Mouse (Mus musculus) myocyte (in vitro differentiated cells): ENCODE measurements around the gene Add1. TPM values are rescaled to one million over a fixed set of nuclear protein-coding genes. Genes with fewer than 3 reads are reported as not detected.

Experiments
- H3K27me3 ChIP-seq: one replicate; pipeline ENCODE4 v1.6.1; 2011; ENCODE audit not compliant: control insufficient read depth, insufficient read depth, insufficient read length
- H3K36me3 ChIP-seq: one replicate; pipeline ENCODE4 v1.6.1; 2011; ENCODE audit not compliant: control insufficient read depth, insufficient read depth
- H3K4me2 ChIP-seq: one replicate; pipeline ENCODE4 v1.6.1; 2011; ENCODE audit warnings: low read depth, control low read depth
- H3K4me3 ChIP-seq: one replicate; pipeline ENCODE4 v1.5.1; 2011; ENCODE audit warnings: mild to moderate bottlenecking, control low read depth, moderate library complexity
- H3K79me2 ChIP-seq: one replicate; pipeline ENCODE4 v1.6.1; 2011; ENCODE audit not compliant: control insufficient read depth, insufficient read depth
- H3ac ChIP-seq: one replicate; pipeline ENCODE4 v1.6.1; 2011; ENCODE audit not compliant: control insufficient read depth, insufficient read length
- CEBPB ChIP-seq: IDR thresholded peaks from 2 replicates; pipeline ENCODE4 v1.6.1; 2011; ENCODE audit warnings: mild to moderate bottlenecking, moderate library complexity; ENCODE audit not compliant: poor library complexity, insufficient read depth, severe bottlenecking
- E2F4 ChIP-seq: IDR thresholded peaks from one replicate; pipeline ENCODE4 v1.6.1; 2011; ENCODE audit warnings: mild to moderate bottlenecking, control low read depth, moderate library complexity; ENCODE audit not compliant: insufficient read depth
- MAX ChIP-seq: IDR thresholded peaks from one replicate; pipeline ENCODE4 v1.6.1; 2011; ENCODE audit warnings: low read depth, mild to moderate bottlenecking, control low read depth
- MYOD1 ChIP-seq, 3 experiments: IDR thresholded peaks; one replicate each; pipeline ENCODE4 v1.6.1; 2011; ENCODE audit warnings: control low read depth in 2 of 3, low read depth in 2 of 3, mild to moderate bottlenecking in 2 of 3, moderate library complexity in 1 of 3; ENCODE audit not compliant: insufficient read length in 2 of 3, control insufficient read depth in 1 of 3
- MYOG ChIP-seq, 3 experiments: IDR thresholded peaks; one replicate each; pipeline ENCODE4 v1.6.1; 2011; ENCODE audit warnings: control low read depth in 2 of 3, low read depth in 2 of 3, mild to moderate bottlenecking in 2 of 3; ENCODE audit not compliant: insufficient read length in 2 of 3, control insufficient read depth in 1 of 3, insufficient read depth in 1 of 3
- POLR2A ChIP-seq: IDR thresholded peaks from one replicate; pipeline ENCODE4 v1.6.1; 2011; ENCODE audit warnings: low read depth, mild to moderate bottlenecking, control low read depth, moderate library complexity; ENCODE audit not compliant: insufficient read length
- POLR2AphosphoS2 ChIP-seq: IDR thresholded peaks from one replicate; pipeline ENCODE4 v1.6.1; 2011; ENCODE audit warnings: low read depth, control low read depth; ENCODE audit not compliant: insufficient read length
- REST ChIP-seq: IDR thresholded peaks from one replicate; pipeline ENCODE4 v1.6.1; 2011; ENCODE audit warnings: mild to moderate bottlenecking, control low read depth, moderate library complexity; ENCODE audit not compliant: insufficient read depth, insufficient read length
- SRF ChIP-seq: IDR thresholded peaks from one replicate; pipeline ENCODE4 v1.6.1; 2011; ENCODE audit warnings: low read depth; ENCODE audit not compliant: control insufficient read depth, insufficient read length
- TCF12 ChIP-seq: IDR thresholded peaks from one replicate; pipeline ENCODE4 v1.6.1; 2011; ENCODE audit warnings: mild to moderate bottlenecking, control low read depth; ENCODE audit not compliant: poor library complexity, insufficient read depth, severe bottlenecking
- TCF3 ChIP-seq: IDR thresholded peaks from one replicate; pipeline ENCODE4 v1.6.1; 2011; ENCODE audit warnings: low read depth, control low read depth; ENCODE audit not compliant: insufficient read length
- USF1 ChIP-seq: IDR thresholded peaks from one replicate; pipeline ENCODE4 v1.6.1; 2011; ENCODE audit warnings: low read depth, mild to moderate bottlenecking, control low read depth, moderate library complexity
- polyA plus RNA-seq: library from polyadenylated mRNA; unstranded; fragments of >200 nt; fragmentation: generic; extraction: Trizol; gene quantifications from one replicate; pipeline ENCODE4 v1.2.1, GENCODE M21; 2012; ENCODE audit warnings: missing spikeins

The Add1 gene
- 160 TPM for polyA plus RNA-seq

DNA sequence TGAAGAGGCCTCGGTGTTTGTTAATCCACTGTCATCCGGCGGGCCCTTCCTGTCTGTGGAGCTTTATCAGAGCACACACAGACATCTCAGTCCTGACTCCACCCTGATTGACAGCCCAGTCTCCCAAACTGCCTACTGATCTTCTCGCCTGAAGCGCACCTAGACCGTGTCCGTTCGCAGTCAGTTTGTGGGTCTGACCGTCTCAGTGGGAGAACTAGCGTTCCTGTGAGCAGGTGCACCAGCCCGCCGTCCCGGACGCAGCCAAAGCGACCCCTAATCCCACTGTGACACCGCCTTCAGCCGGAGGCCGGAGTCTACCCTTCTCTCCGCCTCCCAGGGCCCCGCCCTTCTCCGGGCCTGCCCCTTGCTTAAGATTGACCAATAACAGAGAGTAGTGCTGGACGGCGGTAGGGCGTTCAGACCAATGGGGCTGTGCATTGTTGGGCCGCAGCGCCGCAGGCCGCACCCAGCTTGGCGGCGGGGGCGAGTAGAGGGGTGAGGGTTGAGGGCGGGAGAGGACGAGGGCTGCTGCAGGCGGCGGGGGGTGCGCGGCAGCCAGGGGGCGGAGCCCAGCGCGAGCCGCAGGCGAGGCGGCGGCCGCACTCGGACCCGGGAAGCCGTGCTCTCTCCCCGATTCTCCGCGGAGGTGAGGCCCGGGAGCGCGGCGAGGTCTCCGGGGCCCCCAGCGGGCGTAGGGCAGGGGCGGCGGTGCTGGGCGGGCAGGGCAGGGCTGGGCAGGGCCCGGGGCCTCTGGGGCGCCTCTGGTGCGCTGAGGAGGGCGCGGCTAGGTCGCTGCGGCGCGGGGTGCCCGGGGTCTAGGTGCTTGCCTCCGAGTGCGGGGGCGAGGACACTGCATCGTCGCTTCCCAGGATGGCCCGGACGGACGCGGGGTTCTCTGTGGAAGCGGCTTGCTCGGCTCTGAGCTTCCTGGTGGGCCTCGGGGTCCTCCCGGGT, at the start of gene Add1:
Gene Add1 (plus strand): TSS at position 397 of the 954 bp plus-strand sequence.
- Histone ChIP-seq H3ac (peak within 1 kb of the TSS; percentile 100), H3K36me3 (no peaks in the 10 kb centered on the region), H3K4me3 (peak within 1 kb of the TSS; percentile 73), H3K27me3 (no peaks in the 10 kb centered on the region), H3K79me2 (peaks cover 44% of the 10 kb centered on the region), H3K4me2 (peak within 1 kb of the TSS; percentile 93)
- TF ChIP-seq USF1 (no peak), TCF3 (no peak), POLR2A (peak; percentile 87), MYOG (IDR thresholded peaks at IDR 0.05; ENCODE audit: control insufficient read depth in 1 of 3, insufficient read depth in 1 of 3, insufficient read length in 2 of 3, low read depth in 2 of 3) (peak in 2 of 3 experiments; percentile 20 to 30), E2F4 (peak; percentile 12), CEBPB (no peak), REST (no peak), POLR2AphosphoS2 (peak; percentile 93), MYOD1 (IDR thresholded peaks at IDR 0.05; ENCODE audit: control insufficient read depth in 1 of 3, insufficient read length in 2 of 3, low read depth in 2 of 3) (peak in 2 of 3 experiments; percentile 30 to 57)

DNA sequence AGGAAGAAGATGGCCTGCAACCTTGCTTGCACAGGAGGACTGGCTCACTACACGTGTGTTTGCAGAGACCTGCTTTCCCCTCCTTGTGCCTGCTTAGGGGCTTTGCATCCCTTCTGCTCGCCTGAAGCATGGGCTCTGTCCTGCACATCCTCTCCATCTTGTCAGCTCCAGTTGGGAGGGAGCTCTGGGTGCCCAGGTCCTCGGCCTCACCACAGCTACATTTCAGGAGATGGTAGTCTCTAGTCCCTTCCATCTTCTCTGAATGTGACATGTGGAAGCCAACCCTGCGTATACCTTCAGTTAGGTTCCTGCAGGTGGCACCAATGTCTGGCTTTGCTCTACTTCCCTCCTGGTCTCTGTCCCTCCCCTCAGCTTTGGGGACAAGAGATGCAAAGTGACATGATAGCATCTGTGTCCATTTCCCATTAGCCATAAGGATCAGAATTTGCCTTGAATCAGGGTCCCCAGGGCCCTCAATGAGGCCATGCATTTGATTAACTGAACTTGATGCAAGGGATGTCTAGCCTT, 49.4 kb upstream of the Add1 start:
- Histone ChIP-seq H3K79me2 (peaks cover 28% of the 10 kb centered on the region), H3K36me3 (no peaks in the 10 kb centered on the region), H3K4me3 (no peak overlapping the region), H3K27me3 (no peaks in the 10 kb centered on the region), H3ac (no peak overlapping the region), H3K4me2 (no peak overlapping the region)
- TF ChIP-seq MAX (no peak), SRF (no peak), TCF12 (no peak), MYOD1 (IDR thresholded peaks at IDR 0.05; ENCODE audit: control insufficient read depth in 1 of 3, insufficient read length in 2 of 3, low read depth in 2 of 3) (no peak), POLR2A (no peak), MYOG (IDR thresholded peaks at IDR 0.05; ENCODE audit: control insufficient read depth in 1 of 3, insufficient read depth in 1 of 3, insufficient read length in 2 of 3, low read depth in 2 of 3) (no peak), POLR2AphosphoS2 (no peak), TCF3 (no peak), USF1 (no peak), REST (no peak)

DNA sequence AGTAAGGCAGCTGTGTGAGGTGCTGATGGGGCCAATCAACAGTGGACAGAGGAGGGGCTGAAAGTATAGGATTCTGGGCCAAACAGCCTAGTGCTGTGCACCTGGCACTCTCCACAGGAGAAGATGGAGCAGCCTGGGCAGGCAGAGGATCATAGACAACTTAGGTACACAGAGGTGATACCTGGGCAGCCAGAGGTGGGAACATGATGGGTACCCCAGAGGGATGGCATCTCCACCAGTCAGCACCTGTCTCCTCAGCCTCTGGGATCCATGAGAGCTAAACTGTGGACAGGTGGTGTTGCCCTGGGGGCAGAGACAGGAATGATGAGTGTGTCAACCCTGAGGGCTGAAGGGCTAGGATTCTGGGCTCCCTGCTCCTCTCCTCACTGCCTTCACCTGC, 49.0 kb upstream of the Add1 start:
- Histone ChIP-seq H3K4me2 (no peak overlapping the region), H3K4me3 (no peak overlapping the region), H3K79me2 (peaks cover 28% of the 10 kb centered on the region), H3K27me3 (no peaks in the 10 kb centered on the region), H3K36me3 (no peaks in the 10 kb centered on the region), H3ac (no peak overlapping the region)
- TF ChIP-seq USF1 (no peak), E2F4 (no peak), MYOD1 (IDR thresholded peaks at IDR 0.05; ENCODE audit: control insufficient read depth in 1 of 3, insufficient read length in 2 of 3, low read depth in 2 of 3) (no peak), MYOG (IDR thresholded peaks at IDR 0.05; ENCODE audit: control insufficient read depth in 1 of 3, insufficient read depth in 1 of 3, insufficient read length in 2 of 3, low read depth in 2 of 3) (no peak), CEBPB (no peak), MAX (no peak), REST (no peak), TCF3 (no peak), POLR2AphosphoS2 (no peak), SRF (no peak), POLR2A (no peak), TCF12 (no peak)

DNA sequence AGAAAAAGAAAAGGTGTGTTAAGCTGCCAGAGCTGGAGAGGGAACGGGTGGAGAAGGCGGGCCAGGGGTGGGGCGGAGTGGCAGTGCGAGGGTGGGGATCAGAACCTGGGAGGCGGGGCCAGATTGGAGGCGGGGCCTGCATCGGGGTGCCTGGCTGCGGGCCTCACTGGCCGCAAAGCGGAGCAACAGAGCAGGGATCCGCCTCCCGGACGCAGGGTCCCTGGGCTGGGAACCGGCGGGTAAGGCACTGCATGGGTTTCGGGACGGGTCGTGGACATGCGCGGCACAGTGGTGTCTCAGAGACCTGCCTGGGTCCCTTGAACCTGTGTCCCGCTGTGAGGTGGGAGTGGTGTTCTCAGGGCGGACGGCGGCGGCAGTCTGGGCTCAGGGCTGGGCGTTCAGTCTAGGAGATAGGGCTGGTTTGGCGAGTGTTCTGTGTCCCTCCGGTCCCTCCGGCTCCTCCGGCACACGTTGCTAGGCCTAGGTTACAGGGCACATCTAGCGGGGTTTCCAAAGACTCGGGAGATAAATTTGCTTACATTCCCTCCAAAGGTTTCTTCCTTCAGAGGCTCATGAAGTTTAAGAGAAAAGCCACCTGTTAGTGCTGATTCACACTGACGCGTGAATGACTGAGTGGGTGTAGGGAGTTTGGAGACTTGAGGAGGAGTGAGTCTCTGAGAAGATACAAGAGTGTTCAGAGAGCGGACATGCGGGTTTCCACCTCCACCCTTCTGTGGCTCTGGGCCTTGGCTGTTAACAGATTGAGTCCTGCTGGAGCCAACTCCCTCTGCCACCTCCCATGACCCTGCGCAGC, 47.6 kb upstream of the Add1 start, which contains the start of gene Sh3bp2:
Gene Sh3bp2 (plus strand): TSS at position 176 of the 814 bp plus-strand sequence.
- peaks cover 28% of the 10 kb centered on the region for H3K79me2 ChIP-seq
- TF ChIP-seq REST: no peak
- TF ChIP-seq MAX: no peak
- TF ChIP-seq CEBPB: no peak
- TF ChIP-seq MYOG (IDR thresholded peaks at IDR 0.05; ENCODE audit: control insufficient read depth in 1 of 3, insufficient read depth in 1 of 3, insufficient read length in 2 of 3, low read depth in 2 of 3): no peak
- TF ChIP-seq SRF: no peak
- TF ChIP-seq TCF12: no peak
- TF ChIP-seq TCF3: no peak
- TF ChIP-seq POLR2AphosphoS2: peak; percentile 95
- TF ChIP-seq E2F4: no peak
- no peak for TF ChIP-seq USF1
- TF ChIP-seq POLR2A: peak; percentile 95
- peak in 2 of 3 experiments; percentile 36 to 62 for TF ChIP-seq MYOD1 (IDR thresholded peaks at IDR 0.05; ENCODE audit: control insufficient read depth in 1 of 3, insufficient read length in 2 of 3, low read depth in 2 of 3)
- no peaks in the 10 kb centered on the region for H3K36me3 ChIP-seq
- peak within 1 kb of the TSS; percentile 69 for H3K4me3 ChIP-seq
- H3ac ChIP-seq: peak within 1 kb of the TSS; percentile 28
- peak within 1 kb of the TSS; percentile 98 for H3K4me2 ChIP-seq
- H3K27me3 ChIP-seq: no peaks in the 10 kb centered on the region
